Mouse (Mus musculus) limb, embryonic 14.5 days (tissue): ENCODE results near the gene Camta1. TPM values are rescaled to one million over a fixed set of nuclear protein-coding genes. Genes with fewer than 3 reads are reported as not detected.
A peak's percentile ranks its signal among the peaks of the same experiment; 100 is the strongest.

Source experiments
- ATAC-seq: fragments of 200-750 bp; cut with Nextera tagmentation; 2 replicates; pipeline ENCODE4 v1.8.0; 2017; ENCODE audit warnings: low read depth, moderate number of reproducible peaks, moderate TSS enrichment; ENCODE audit not compliant: low FRiP score
- DNase-seq: peaks from one replicate; pipeline ENCODE4 v3.0.0-alpha.2; 2015; ENCODE audit warnings: low spot score
- H3K27ac ChIP-seq: fragments of 300-500 bp; sonication (generic); replicated peaks from 2 replicates; pipeline ENCODE4 v1.5.1; 2014; ENCODE audit warnings: low read depth, mild to moderate bottlenecking, low read length, moderate library complexity, mixed read lengths
- H3K27me3 ChIP-seq: fragments of 300-500 bp; sonication (generic); 2 replicates; pipeline ENCODE4 v1.6.1; 2014; ENCODE audit warnings: low read length, mixed read lengths; ENCODE audit not compliant: control insufficient read depth, insufficient read depth
- H3K36me3 ChIP-seq: fragments of 300-500 bp; sonication (generic); 2 replicates; pipeline ENCODE4 v1.6.1; 2014; ENCODE audit warnings: mild to moderate bottlenecking, low read length, moderate library complexity, mixed read lengths; ENCODE audit not compliant: control insufficient read depth, insufficient read depth
- H3K4me1 ChIP-seq: fragments of 300-500 bp; sonication (generic); 2 replicates; pipeline ENCODE4 v1.6.1; 2014; ENCODE audit warnings: antibody characterized with exemption, low read length, mixed read lengths; ENCODE audit not compliant: control insufficient read depth, insufficient read depth
- H3K4me2 ChIP-seq: fragments of 300-500 bp; sonication (generic); replicated peaks from 2 replicates; pipeline ENCODE4 v1.6.1; 2014; ENCODE audit warnings: low read depth, mild to moderate bottlenecking, low read length, moderate library complexity; ENCODE audit not compliant: severe bottlenecking
- H3K4me3 ChIP-seq: fragments of 300-500 bp; sonication (generic); replicated peaks from 2 replicates; pipeline ENCODE4 v1.5.1; 2014; ENCODE audit warnings: low read length
- H3K9ac ChIP-seq: fragments of 300-500 bp; sonication (generic); 2 replicates; pipeline ENCODE4 v1.6.1; 2014; ENCODE audit warnings: mild to moderate bottlenecking, low read depth, low read length, moderate library complexity; ENCODE audit not compliant: severe bottlenecking
- H3K9me3 ChIP-seq: fragments of 300-500 bp; sonication (generic); 2 replicates; pipeline ENCODE4 v1.6.1; 2016; ENCODE audit warnings: low read length; ENCODE audit not compliant: control insufficient read depth
- POLR2A ChIP-seq: fragments of 200-500 bp; IDR thresholded peaks from 2 replicates; pipeline ENCODE4 v1.8.0; 2012; ENCODE audit warnings: inconsistent platforms, mild to moderate bottlenecking, moderate library complexity, borderline replicate concordance; ENCODE audit not compliant: insufficient read depth, insufficient read length; ENCODE audit errors: extremely low read depth
- WGBS: fragments of 180-500 bp; shearing (Covaris S2); extraction: QIAGEN DNeasy Blood & Tissue Kit; methylation state at CpG from one replicate; pipeline ENCODE4 v1.1.7; 2014; 5-methylcytosine and 5-hydroxymethylcytosine counted together
- polyA plus RNA-seq, 2 experiments: library from polyadenylated mRNA; depleted of rRNA in 1 of 2; stranded (reverse) in 1 of 2; unstranded in 1 of 2; fragments of >200 nt; fragmentation: Nextera tagmentation in 1 of 2; extraction: Ambion mirVana in 1 of 2; gene quantifications; 2 replicates each; pipeline versions ENCODE4 v1.2.1 to v1.2.3; 2012 to 2014

Gene Camta1
- polyA plus RNA-seq, 2 experiments: 28.6 to 78.8 TPM

GRCm38 (mm10) chr4:151165539-151165938 is 696.1 kb downstream of the Camta1 start:
- ATAC-seq: peak; percentile 63

GRCm38 (mm10) chr4:151164309-151164708 is 697.4 kb downstream of the Camta1 start:
- WGBS: 90% methylated on average over 1 of the region's 1 CpGs
- ATAC-seq (no peak), DNase-seq (no peak)
- H3K27me3 ChIP-seq: no peaks in the 10 kb centered on the region
- H3K36me3 ChIP-seq: no peaks in the 10 kb centered on the region
- H3K9me3 ChIP-seq: no peaks in the 10 kb centered on the region
- TF ChIP-seq POLR2A: no peak
- H3K27ac ChIP-seq: no peak overlapping the region
- H3K4me2 ChIP-seq: no peak overlapping the region
- no peak overlapping the region for H3K9ac ChIP-seq
- H3K4me3 ChIP-seq: no peak overlapping the region
- no peaks in the 10 kb centered on the region for H3K4me1 ChIP-seq

More at GRCm38 (mm10) chr4:151165539-151165938, 696.1 kb downstream of the Camta1 start:
- no peaks in the 10 kb centered on the region for H3K27me3 ChIP-seq
- no peak overlapping the region for H3K9ac ChIP-seq
- 17% methylated on average over 10 of the region's 10 CpGs for WGBS
- no peak overlapping the region for H3K4me3 ChIP-seq
- no peaks in the 10 kb centered on the region for H3K36me3 ChIP-seq
- peak; percentile 66 for DNase-seq
- TF ChIP-seq POLR2A: no peak
- H3K4me2 ChIP-seq: no peak overlapping the region
- no peak overlapping the region for H3K27ac ChIP-seq
- no peaks in the 10 kb centered on the region for H3K4me1 ChIP-seq
- no peaks in the 10 kb centered on the region for H3K9me3 ChIP-seq

DNA sequence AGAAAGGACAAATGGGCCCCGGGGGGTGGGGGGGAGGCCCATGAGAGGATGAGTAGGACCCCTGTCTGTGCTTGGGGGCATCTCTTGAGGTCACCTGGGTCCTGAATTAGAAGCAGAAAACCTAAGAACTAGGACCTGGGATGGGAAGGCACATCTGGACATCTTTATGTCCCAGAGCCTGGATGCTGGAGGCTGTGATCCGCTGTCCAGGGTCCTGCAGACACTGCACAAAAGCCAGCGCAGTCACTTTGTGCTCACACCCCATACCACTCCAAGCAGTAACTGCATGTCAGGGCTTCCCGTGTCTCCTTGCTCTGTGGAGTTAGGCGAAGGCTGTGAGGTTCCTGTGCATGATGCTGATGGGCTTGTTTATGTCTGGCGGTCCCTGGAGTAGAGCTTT is 699.8 kb downstream of the Camta1 start:
- no peak overlapping the region for H3K4me2 ChIP-seq
- H3K27me3 ChIP-seq: no peaks in the 10 kb centered on the region
- ATAC-seq: no peak
- H3K9ac ChIP-seq: no peak overlapping the region
- no peak overlapping the region for H3K27ac ChIP-seq
- H3K36me3 ChIP-seq: no peaks in the 10 kb centered on the region
- no peaks in the 10 kb centered on the region for H3K4me1 ChIP-seq
- 45% methylated on average over 6 of the region's 6 CpGs for WGBS
- TF ChIP-seq POLR2A: no peak
- H3K9me3 ChIP-seq: no peaks in the 10 kb centered on the region
- no peak overlapping the region for H3K4me3 ChIP-seq
- peak; percentile 19 for DNase-seq

GRCm38 (mm10) chr4:151160932-151161331 is 700.7 kb downstream of the Camta1 start:
- WGBS: 72% methylated on average over 4 of the region's 4 CpGs
- no peaks in the 10 kb centered on the region for H3K9me3 ChIP-seq
- no peak overlapping the region for H3K4me3 ChIP-seq
- no peak overlapping the region for H3K4me2 ChIP-seq
- no peaks in the 10 kb centered on the region for H3K4me1 ChIP-seq
- no peak overlapping the region for H3K9ac ChIP-seq
- no peaks in the 10 kb centered on the region for H3K36me3 ChIP-seq
- H3K27ac ChIP-seq: no peak overlapping the region
- no peak for DNase-seq
- no peaks in the 10 kb centered on the region for H3K27me3 ChIP-seq
- ATAC-seq: no peak
- no peak for TF ChIP-seq POLR2A

DNA sequence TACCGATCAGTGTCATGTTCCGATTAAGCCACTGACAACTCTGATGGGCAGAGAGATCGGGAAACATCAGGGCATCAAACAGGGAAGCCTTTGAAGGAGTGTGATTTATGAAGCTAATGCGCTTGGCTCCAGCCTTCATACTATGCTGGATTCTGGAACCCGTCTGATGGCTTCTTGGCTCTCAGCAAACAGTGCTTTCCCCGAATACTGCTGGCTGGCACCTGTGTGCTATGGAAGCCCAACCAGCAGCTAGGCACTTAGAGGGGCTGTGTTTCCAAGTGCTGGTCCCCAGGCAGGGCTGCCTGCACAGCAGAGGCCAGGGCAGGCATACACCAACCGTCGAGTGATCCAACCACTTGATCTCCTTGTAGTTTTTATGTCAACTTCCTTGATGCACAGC is 701.2 kb downstream of the Camta1 start:
- H3K4me3 ChIP-seq: no peak overlapping the region
- no peak overlapping the region for H3K9ac ChIP-seq
- H3K9me3 ChIP-seq: no peaks in the 10 kb centered on the region
- no peak overlapping the region for H3K27ac ChIP-seq
- no peaks in the 10 kb centered on the region for H3K4me1 ChIP-seq
- DNase-seq (no peak), ATAC-seq (no peak)
- TF ChIP-seq POLR2A: no peak
- H3K36me3 ChIP-seq: no peaks in the 10 kb centered on the region
- no peaks in the 10 kb centered on the region for H3K27me3 ChIP-seq
- WGBS: 72% methylated on average over 8 of the region's 8 CpGs
- no peak overlapping the region for H3K4me2 ChIP-seq

DNA sequence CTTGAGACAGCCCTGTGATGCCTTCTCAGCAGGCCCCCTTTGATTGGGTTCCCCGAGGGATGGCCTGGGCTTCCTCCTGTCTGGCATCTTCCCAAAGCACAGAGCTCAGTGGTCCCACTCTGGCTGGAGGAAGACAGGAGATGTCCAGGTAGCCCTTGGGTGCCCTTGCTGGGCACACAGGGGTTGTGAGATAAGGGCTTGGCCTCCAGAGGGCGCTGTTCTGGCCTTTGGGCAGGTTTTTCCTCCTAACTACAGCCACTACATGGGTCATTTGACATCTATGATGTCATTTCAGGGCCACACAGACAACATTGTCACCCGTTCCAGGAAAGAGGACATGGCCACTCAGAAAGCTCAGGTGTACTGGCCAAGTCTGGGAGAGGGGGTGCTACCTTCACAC is 703.4 kb downstream of the Camta1 start:
- ATAC-seq (no peak), DNase-seq (no peak)
- Histone ChIP-seq H3K4me2 (no peak overlapping the region), H3K9ac (no peak overlapping the region), H3K27me3 (no peaks in the 10 kb centered on the region), H3K36me3 (no peaks in the 10 kb centered on the region), H3K27ac (no peak overlapping the region), H3K4me1 (no peaks in the 10 kb centered on the region), H3K9me3 (no peaks in the 10 kb centered on the region), H3K4me3 (no peak overlapping the region)
- TF ChIP-seq POLR2A: no peak
- 53% methylated on average over 3 of the region's 3 CpGs for WGBS
